Comparison of ENCODE assay signal across 19 mouse cellular contexts in genomic region chr5:5039700-5040284, GRCm38 (mm10).
A peak's percentile ranks its signal among the peaks of the same experiment; 100 is the strongest.
DNase-seq lines count a peak whose midpoint lies in the region; ATAC-seq and TF ChIP-seq lines count a peak whose summit lies in the region.
"Had no signal": no experiment of that assay in that cellular context is flagged by ENCODE, and none has a peak within 500 bp of the region (broad histone marks: within the 10 kb centered on the region; RNA-seq: fewer than 3 reads in every experiment).

No protein-coding gene starts in this region.

- ATAC-seq in hindbrain, embryonic 15.5 days (ENCODE audit: low FRiP score, low read depth) = peak; percentile 63
- ATAC-seq in hindbrain, embryonic 11.5 days (ENCODE audit: low FRiP score) = no peak
- peak; percentile 85 for ATAC-seq in forebrain, postnatal 0 days
- no peak for ATAC-seq in CD4-positive, CD25-positive, alpha-beta regulatory T cell, adult 4 months

- H3K27ac ChIP-seq in hindbrain, embryonic 15.5 days (replicated peaks) = no peak overlapping the region
- H3K27ac ChIP-seq in hindbrain, embryonic 11.5 days (ENCODE audit: low read depth, low read length) = no peak overlapping the region
- no peak overlapping the region for H3K27ac ChIP-seq in forebrain, postnatal 0 days (ENCODE audit: low read depth, low read length)
- H3K27ac ChIP-seq: hindbrain, embryonic 12.5 days; liver, embryonic 14.5 days; lung, embryonic 15.5 days; stomach, embryonic 15.5 days had no signal

- H3K9ac ChIP-seq in hindbrain, embryonic 15.5 days = no peak overlapping the region
- no peak overlapping the region for H3K9ac ChIP-seq in hindbrain, embryonic 11.5 days (ENCODE audit: low read depth, low read length)
- H3K9ac ChIP-seq in forebrain, postnatal 0 days = no peak overlapping the region
- H3K9ac ChIP-seq: hindbrain, embryonic 12.5 days; liver, embryonic 14.5 days; lung, embryonic 15.5 days; stomach, embryonic 15.5 days had no signal

- peaks cover 12% of the 10 kb centered on the region for H3K4me1 ChIP-seq in hindbrain, embryonic 15.5 days (replicated peaks)
- H3K4me1 ChIP-seq in hindbrain, embryonic 11.5 days (replicated peaks; ENCODE audit: control insufficient read depth, insufficient read depth, low read length) = no peaks in the 10 kb centered on the region
- H3K4me1 ChIP-seq in forebrain, postnatal 0 days (ENCODE audit: insufficient read depth) = peaks cover 8% of the 10 kb centered on the region; the same call in 1 of the 2 replicates
- H3K4me1 ChIP-seq: lung, embryonic 15.5 days; stomach, embryonic 15.5 days had no signal

- 0 out of 2 replicates have a peak overlapping the region, but pooled peaks have one; percentile 3 for H3K4me2 ChIP-seq in hindbrain, embryonic 15.5 days
- no peak overlapping the region for H3K4me2 ChIP-seq in hindbrain, embryonic 11.5 days (replicated peaks; ENCODE audit: low read depth, low read length)
- H3K4me2 ChIP-seq in forebrain, postnatal 0 days (ENCODE audit: low read depth) = no peak overlapping the region
- H3K4me2 ChIP-seq: hindbrain, embryonic 12.5 days; lung, embryonic 15.5 days; stomach, embryonic 15.5 days had no signal

- WGBS in hindbrain, embryonic 15.5 days = 30% methylated on average over 4 of the region's 4 CpGs
- 47% methylated on average over 4 of the region's 4 CpGs for WGBS in hindbrain, embryonic 11.5 days
- 8% methylated on average over 4 of the region's 4 CpGs for WGBS in forebrain, postnatal 0 days

- H3K9me3 ChIP-seq in hindbrain, embryonic 15.5 days = no peaks in the 10 kb centered on the region
- no peaks in the 10 kb centered on the region for H3K9me3 ChIP-seq in hindbrain, embryonic 11.5 days (ENCODE audit: control insufficient read depth, low read length)
- no peaks in the 10 kb centered on the region for H3K9me3 ChIP-seq in forebrain, postnatal 0 days (ENCODE audit: low read length)
- H3K9me3 ChIP-seq: hindbrain, embryonic 12.5 days; lung, embryonic 15.5 days; stomach, embryonic 15.5 days had no signal

- H3K4me3 ChIP-seq in hindbrain, embryonic 15.5 days = no peak overlapping the region
- no peak overlapping the region for H3K4me3 ChIP-seq in hindbrain, embryonic 11.5 days (ENCODE audit: low read depth, low read length)
- no peak overlapping the region for H3K4me3 ChIP-seq in forebrain, postnatal 0 days (ENCODE audit: low read depth, low read length)
- H3K4me3 ChIP-seq: hindbrain, embryonic 12.5 days; lung, embryonic 15.5 days; stomach, embryonic 15.5 days had no signal

- TF ChIP-seq CTCF in forebrain, postnatal 0 days (IDR thresholded peaks at IDR 0.05; ENCODE audit: low read depth) = no peak

- no peaks in the 10 kb centered on the region for H3K27me3 ChIP-seq in hindbrain, embryonic 15.5 days
- H3K27me3 ChIP-seq in hindbrain, embryonic 11.5 days (ENCODE audit: control insufficient read depth, insufficient read depth, low read length) = no peaks in the 10 kb centered on the region
- H3K27me3 ChIP-seq in forebrain, postnatal 0 days (ENCODE audit: insufficient read depth, low read length) = no peaks in the 10 kb centered on the region
- H3K27me3 ChIP-seq: hindbrain, embryonic 12.5 days; lung, embryonic 15.5 days; stomach, embryonic 15.5 days had no signal

- no peaks in the 10 kb centered on the region for H3K36me3 ChIP-seq in hindbrain, embryonic 15.5 days
- no peaks in the 10 kb centered on the region for H3K36me3 ChIP-seq in hindbrain, embryonic 11.5 days (ENCODE audit: control insufficient read depth, insufficient read depth, low read length)
- no peaks in the 10 kb centered on the region for H3K36me3 ChIP-seq in forebrain, postnatal 0 days (ENCODE audit: insufficient read depth)
- H3K36me3 ChIP-seq: hindbrain, embryonic 12.5 days; lung, embryonic 15.5 days; stomach, embryonic 15.5 days had no signal

- no peak for DNase-seq in hindbrain, embryonic 11.5 days (ENCODE audit: low spot score)
- DNase-seq in retina, embryonic 14.5 days (ENCODE audit: low spot score) = peak; percentile 17
- DNase-seq in retina, postnatal 1 day = no peak
- peak; percentile 36 for DNase-seq in forebrain, postnatal 0 days
- DNase-seq in c-Kit-positive CD71-positive TER-119-positive erythroid progenitor cells, embryonic 14.5 days (ENCODE audit: low spot score) = no peak
- DNase-seq in B cell, adult 2 months = no peak
- DNase-seq: adrenal gland, postnatal 36 days; cerebellum, adult 9-10 months; gastrocnemius, postnatal 25 days; kidney, adult 11 months; layer of hippocampus, postnatal 36 days; right cerebral cortex, postnatal 25 days; thymus, adult 2 months had no signal

Comparison
In these comparisons a context has a peak if more than half of its experiments do, and no peak if none do; other contexts are left out.
1. ATAC-seq: peak in hindbrain, embryonic 15.5 days (single experiment) and forebrain, postnatal 0 days (single experiment); none in hindbrain, embryonic 11.5 days (single experiment) and CD4-positive, CD25-positive, alpha-beta regulatory T cell, adult 4 months (single experiment).
2. DNase-seq: peak in retina, embryonic 14.5 days (single experiment) and forebrain, postnatal 0 days (single experiment); none in hindbrain, embryonic 11.5 days (single experiment), retina, postnatal 1 day (single experiment), c-Kit-positive CD71-positive TER-119-positive erythroid progenitor cells, embryonic 14.5 days (single experiment) and B cell, adult 2 months (0 of 2).